Mouse (Mus musculus) hindbrain, embryonic 16.5 days (tissue): ENCODE data around the gene Tmem132c. TPM values are rescaled to one million over a fixed set of nuclear protein-coding genes. Genes with fewer than 3 reads are reported as not detected.
A peak's percentile ranks its signal among the peaks of the same experiment; 100 is the strongest.

ENCODE experiments used
- ATAC-seq: fragments of 200-750 bp; cut with Nextera tagmentation; 2 replicates; pipeline ENCODE4 v1.8.0; 2017; ENCODE audit warnings: moderate TSS enrichment, moderate library complexity
- H3K27ac ChIP-seq: fragments of 300-500 bp; sonication (generic); 2 replicates; pipeline ENCODE4 v1.5.1; 2014; ENCODE audit warnings: low read depth, mild to moderate bottlenecking, control low read depth, low read length, moderate library complexity
- H3K27me3 ChIP-seq: fragments of 300-500 bp; sonication (generic); replicated peaks from 2 replicates; pipeline ENCODE4 v1.6.1; 2014; ENCODE audit warnings: low read length; ENCODE audit not compliant: control insufficient read depth, insufficient read depth
- H3K36me3 ChIP-seq: fragments of 300-500 bp; sonication (generic); 2 replicates; pipeline ENCODE4 v1.6.1; 2014; ENCODE audit warnings: mild to moderate bottlenecking, low read length, moderate library complexity, mixed read lengths; ENCODE audit not compliant: control insufficient read depth, insufficient read depth
- H3K4me1 ChIP-seq: fragments of 300-500 bp; sonication (generic); 2 replicates; pipeline ENCODE4 v1.6.1; 2014; ENCODE audit warnings: low read depth, low read length; ENCODE audit not compliant: control insufficient read depth, insufficient read depth
- H3K4me2 ChIP-seq: fragments of 300-500 bp; sonication (generic); 2 replicates; pipeline ENCODE4 v1.6.1; 2014; ENCODE audit warnings: mild to moderate bottlenecking, low read length, control low read depth, moderate library complexity
- H3K4me3 ChIP-seq: fragments of 300-500 bp; sonication (generic); 2 replicates; pipeline ENCODE4 v1.5.1; 2014; ENCODE audit warnings: mild to moderate bottlenecking, low read length, control low read depth, moderate library complexity
- H3K9ac ChIP-seq: fragments of 300-500 bp; sonication (generic); 2 replicates; pipeline ENCODE4 v1.6.1; 2014; ENCODE audit warnings: low read depth, mild to moderate bottlenecking, control low read depth, low read length, moderate library complexity
- H3K9me3 ChIP-seq: fragments of 300-500 bp; sonication (generic); 2 replicates; pipeline ENCODE4 v1.6.1; 2014; ENCODE audit warnings: mild to moderate bottlenecking, low read length, moderate library complexity; ENCODE audit not compliant: control insufficient read depth
- WGBS: fragments of 180-500 bp; shearing (Covaris S2); extraction: QIAGEN DNeasy Blood & Tissue Kit; methylation state at CpG from one replicate; pipeline ENCODE4 v1.1.7; 2014; 5-methylcytosine and 5-hydroxymethylcytosine counted together
- polyA plus RNA-seq: library from polyadenylated mRNA; unstranded; fragments of >200 nt; fragmentation: Nextera tagmentation; extraction: Ambion mirVana; gene quantifications from 2 replicates; pipeline ENCODE4 v1.2.1, GENCODE M21; 2015

Gene Tmem132c
- polyA plus RNA-seq, 1 experiment from 2014 or later: 12.0 TPM

- H3K27me3 ChIP-seq: no peaks in the 10 kb centered on the region
- peak overlapping the region; percentile 3; the same call in 1 of the 2 replicates for H3K4me2 ChIP-seq
- ATAC-seq: peak; percentile 74; the same call in 1 of the 2 replicates
- no peak overlapping the region for H3K9ac ChIP-seq
- H3K27ac ChIP-seq: peak overlapping the region; percentile 24
- 14% methylated on average over 3 of the region's 3 CpGs for whole genome bisulfite sequencing
- no peaks in the 10 kb centered on the region for H3K9me3 ChIP-seq
- H3K4me1 ChIP-seq: peaks cover 12% of the 10 kb centered on the region
- H3K36me3 ChIP-seq: no peaks in the 10 kb centered on the region
- H3K4me3 ChIP-seq: no peak overlapping the region
Measured at GRCm38 (mm10) chr5:127370503-127370902, 128.9 kb downstream of the Tmem132c start.

GRCm38 (mm10) chr5:127374251-127374650 lies 132.6 kb downstream of the Tmem132c start:
- no peaks in the 10 kb centered on the region for H3K27me3 ChIP-seq
- no peak overlapping the region for H3K4me3 ChIP-seq
- H3K9me3 ChIP-seq: no peaks in the 10 kb centered on the region
- 87% methylated on average over 9 of the region's 9 CpGs for WGBS
- no peaks in the 10 kb centered on the region for H3K36me3 ChIP-seq
- no peak for ATAC-seq
- no peak overlapping the region for H3K27ac ChIP-seq
- peaks cover 12% of the 10 kb centered on the region for H3K4me1 ChIP-seq
- no peak overlapping the region for H3K4me2 ChIP-seq
- no peak overlapping the region for H3K9ac ChIP-seq

DNA sequence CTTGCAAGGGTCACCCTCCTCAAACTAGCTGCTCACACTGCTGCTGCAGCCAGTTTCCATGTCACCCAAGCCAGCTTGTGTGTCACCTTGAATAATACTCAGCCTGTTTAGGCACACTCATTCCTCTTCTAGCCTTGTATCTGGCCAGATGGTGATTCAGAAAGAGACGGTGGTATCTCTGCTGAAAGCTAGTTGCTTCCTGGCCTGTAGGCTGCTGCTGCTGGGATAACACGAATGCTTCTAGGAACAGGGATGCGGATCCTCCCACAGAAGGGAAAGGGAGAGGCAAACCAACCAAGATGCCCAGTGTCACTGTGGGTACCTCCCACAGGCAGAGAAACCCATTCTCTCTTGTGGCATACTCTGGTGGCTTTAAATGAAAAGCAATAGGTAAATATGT lies 134.0 kb downstream of the Tmem132c start:
- Histone ChIP-seq H3K4me3 (no peak overlapping the region), H3K9me3 (no peaks in the 10 kb centered on the region), H3K36me3 (no peaks in the 10 kb centered on the region), H3K4me2 (no peak overlapping the region), H3K9ac (no peak overlapping the region), H3K4me1 (peaks cover 1% of the 10 kb centered on the region), H3K27me3 (no peaks in the 10 kb centered on the region), H3K27ac (no peak overlapping the region)
- WGBS: 88% methylated on average over 3 of the region's 3 CpGs
- ATAC-seq: no peak

DNA sequence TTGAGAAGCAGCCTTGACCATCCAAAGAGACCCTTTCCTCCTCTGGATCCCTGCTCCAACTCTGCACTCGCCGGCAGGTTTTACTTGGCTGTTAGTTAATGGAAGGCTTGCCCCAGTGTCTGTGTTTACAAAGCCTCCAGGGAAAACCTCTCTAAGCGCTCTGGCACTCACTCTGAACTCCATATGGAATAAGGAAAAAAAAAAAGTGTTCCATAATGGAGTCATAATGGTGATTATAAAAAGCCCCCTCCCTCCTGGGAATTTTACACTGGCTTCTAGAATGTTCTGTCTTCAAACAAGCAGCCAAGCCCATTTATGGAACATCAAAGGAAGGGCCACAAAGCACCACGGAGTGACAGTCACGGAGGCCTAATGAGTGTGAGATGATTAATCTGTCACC lies 136.9 kb downstream of the Tmem132c start:
- H3K9ac ChIP-seq: no peak overlapping the region
- H3K36me3 ChIP-seq: no peaks in the 10 kb centered on the region
- no peak overlapping the region for H3K27ac ChIP-seq
- WGBS: 40% methylated on average over 5 of the region's 5 CpGs
- H3K9me3 ChIP-seq: no peaks in the 10 kb centered on the region
- H3K27me3 ChIP-seq: no peaks in the 10 kb centered on the region
- H3K4me1 ChIP-seq: no peaks in the 10 kb centered on the region; the same call in 1 of the 2 replicates
- no peak overlapping the region for H3K4me2 ChIP-seq
- no peak overlapping the region for H3K4me3 ChIP-seq
- no peak for ATAC-seq

- no peak for ATAC-seq
- Histone ChIP-seq H3K9me3 (no peaks in the 10 kb centered on the region), H3K9ac (no peak overlapping the region), H3K27ac (no peak overlapping the region), H3K36me3 (no peaks in the 10 kb centered on the region), H3K4me3 (no peak overlapping the region), H3K4me1 (no peaks in the 10 kb centered on the region; the same call in 1 of the 2 replicates), H3K27me3 (no peaks in the 10 kb centered on the region), H3K4me2 (no peak overlapping the region)
- WGBS: 64% methylated on average over 2 of the region's 2 CpGs
Measured at GRCm38 (mm10) chr5:127379351-127379750, 137.7 kb downstream of the Tmem132c start.

- no peaks in the 10 kb centered on the region for H3K27me3 ChIP-seq
- no peak overlapping the region for H3K27ac ChIP-seq
- H3K4me3 ChIP-seq: no peak overlapping the region
- H3K36me3 ChIP-seq: no peaks in the 10 kb centered on the region
- no peak overlapping the region for H3K4me2 ChIP-seq
- H3K9ac ChIP-seq: no peak overlapping the region
- no peaks in the 10 kb centered on the region; the same call in 1 of the 2 replicates for H3K4me1 ChIP-seq
- ATAC-seq: no peak
- WGBS: 53% methylated on average over 4 of the region's 4 CpGs
- H3K9me3 ChIP-seq: 0 out of 2 replicates have a peak, but pooled peaks cover 2% of the 10 kb centered on the region
Measured at GRCm38 (mm10) chr5:127381216-127381615, 139.6 kb downstream of the Tmem132c start.

DNA sequence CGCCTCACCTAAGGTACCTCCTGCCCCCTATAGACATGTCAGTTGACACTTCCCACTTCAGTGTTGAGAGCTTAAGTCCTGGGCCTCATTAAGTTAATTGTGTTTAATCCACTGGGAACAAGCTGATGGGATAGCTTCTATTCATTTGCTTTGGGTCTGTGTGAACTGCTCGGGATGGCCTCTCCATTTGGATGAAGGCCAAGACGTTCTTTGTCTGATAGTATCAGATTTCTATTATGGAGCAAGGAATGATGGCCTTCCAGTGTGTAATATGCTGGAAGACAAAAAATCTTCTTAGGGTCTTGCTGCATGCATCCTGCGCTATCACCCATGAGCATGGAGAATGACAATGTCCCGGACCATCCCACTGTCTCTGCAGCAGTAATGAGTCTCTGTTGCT lies 141.0 kb downstream of the Tmem132c start:
- Histone ChIP-seq H3K4me2 (no peak overlapping the region), H3K27me3 (no peaks in the 10 kb centered on the region), H3K4me3 (no peak overlapping the region), H3K4me1 (no peaks in the 10 kb centered on the region; the same call in 1 of the 2 replicates), H3K9me3 (0 out of 2 replicates have a peak, but pooled peaks cover 2% of the 10 kb centered on the region), H3K9ac (no peak overlapping the region), H3K27ac (no peak overlapping the region), H3K36me3 (no peaks in the 10 kb centered on the region)
- no peak for ATAC-seq
- 45% methylated on average over 5 of the region's 5 CpGs for WGBS

- no peaks in the 10 kb centered on the region for H3K4me1 ChIP-seq
- H3K36me3 ChIP-seq: no peaks in the 10 kb centered on the region
- 93% methylated on average over 5 of the region's 5 CpGs for WGBS
- H3K4me3 ChIP-seq: no peak overlapping the region
- no peak overlapping the region for H3K9ac ChIP-seq
- no peak overlapping the region for H3K4me2 ChIP-seq
- ATAC-seq: no peak
- H3K27ac ChIP-seq: no peak overlapping the region
- peaks cover 5% of the 10 kb centered on the region; the same call in 1 of the 2 replicates for H3K9me3 ChIP-seq
- H3K27me3 ChIP-seq: no peaks in the 10 kb centered on the region
Measured at GRCm38 (mm10) chr5:127391187-127391586, 149.6 kb downstream of the Tmem132c start.

GRCm38 (mm10) chr5:127396889-127397288 lies 155.3 kb downstream of the Tmem132c start:
- Histone ChIP-seq H3K27me3 (no peaks in the 10 kb centered on the region), H3K4me2 (no peak overlapping the region), H3K27ac (no peak overlapping the region), H3K9me3 (0 out of 2 replicates have a peak, but pooled peaks cover 2% of the 10 kb centered on the region), H3K4me3 (no peak overlapping the region), H3K4me1 (peaks cover 7% of the 10 kb centered on the region), H3K36me3 (no peaks in the 10 kb centered on the region), H3K9ac (no peak overlapping the region)
- 84% methylated on average over 9 of the region's 9 CpGs for WGBS
- no peak for ATAC-seq
